Mouse (Mus musculus): ENCODE measurements around the gene Iqcc.

DNA sequence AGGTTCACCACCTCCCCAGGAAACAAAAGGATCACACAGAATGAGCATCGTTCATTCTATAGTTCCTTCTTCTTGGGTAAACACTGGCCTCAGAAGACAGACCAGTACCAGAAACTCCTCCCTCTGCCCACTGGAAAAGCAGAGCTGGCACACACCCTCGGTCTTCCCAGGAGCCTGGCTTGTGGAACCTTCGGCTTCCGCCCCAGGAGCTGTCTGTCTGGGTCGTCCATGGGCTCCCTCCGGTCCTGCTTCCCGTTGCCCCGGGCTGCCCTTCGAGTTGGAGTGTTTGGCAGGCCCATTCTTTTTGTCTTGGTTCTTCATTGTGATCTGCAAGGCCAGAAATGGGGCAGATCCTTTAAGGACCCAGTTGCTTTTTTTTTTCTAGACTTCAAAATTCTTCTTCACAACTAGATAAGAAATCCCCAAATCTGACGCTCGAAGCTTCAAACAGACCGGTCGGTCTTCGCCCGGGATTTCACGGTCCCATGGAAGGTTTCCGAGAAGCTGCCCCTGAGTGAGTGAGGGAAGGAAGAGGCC, 21.3 kb upstream of the Iqcc start:
- TF ChIP-seq POLR2A (IDR thresholded peaks at IDR 0.05; ENCODE audit: low read depth, low read length) (no peak), CTCF (IDR thresholded peaks at IDR 0.05; ENCODE audit: extremely low read depth, insufficient read depth, insufficient read length, insufficient replicate concordance) (no peak)

Data from spleen, adult 2 months (tissue).